Mouse (Mus musculus): ENCODE data around the gene Mrps27. TPM values are rescaled to one million over a fixed set of nuclear protein-coding genes. Genes with fewer than 3 reads are reported as not detected.

Gene Mrps27
- total and polyA plus RNA-seq, 3 experiments, result 32.6 to 64.8 (median 46.8) TPM

- TF ChIP-seq RCOR1 (conservative IDR thresholded peaks at IDR 0.05; ENCODE audit: low read depth, low read length) (no peak), E2F4 (IDR thresholded peaks at IDR 0.05; ENCODE audit: insufficient replicate concordance, low read depth, low read length) (no peak), TCF12 (IDR thresholded peaks at IDR 0.05; ENCODE audit: low read depth, low read length) (no peak), TBP (conservative IDR thresholded peaks at IDR 0.05; ENCODE audit: low read depth, low read length) (no peak), GABPA (IDR thresholded peaks at IDR 0.05; ENCODE audit: insufficient replicate concordance, low read depth, low read length) (no peak), ZMIZ1 (IDR thresholded peaks at IDR 0.05; ENCODE audit: low read depth, low read length) (no peak), MAX (IDR thresholded peaks at IDR 0.05; ENCODE audit: low read length) (no peak), SIN3A (IDR thresholded peaks at IDR 0.05; ENCODE audit: low read length) (no peak), MAZ (IDR thresholded peaks at IDR 0.05; ENCODE audit: low read depth, low read length) (no peak), CTCF (conservative IDR thresholded peaks at IDR 0.05 in 1 of 2, IDR thresholded peaks at IDR 0.05 in 1 of 2; ENCODE audit: low read depth in 2 of 2, low read length in 2 of 2) (no peak), MAFK (IDR thresholded peaks at IDR 0.05; ENCODE audit: insufficient replicate concordance, low read length) (no peak), JUN (IDR thresholded peaks at IDR 0.05; ENCODE audit: insufficient read depth, low read depth, low read length) (no peak), POLR2AphosphoS2 (IDR thresholded peaks at IDR 0.05; ENCODE audit: low read depth, low read length) (no peak), MYC (IDR thresholded peaks at IDR 0.05; ENCODE audit: low read depth, low read length) (no peak), BHLHE40 (IDR thresholded peaks at IDR 0.05; ENCODE audit: low read depth, low read length) (no peak), NRF1 (IDR thresholded peaks at IDR 0.05; ENCODE audit: low read depth, low read length) (no peak), ZKSCAN1 (IDR thresholded peaks at IDR 0.05; ENCODE audit: borderline replicate concordance, low read depth, low read length) (no peak), USF2 (conservative IDR thresholded peaks at IDR 0.05; ENCODE audit: low read depth, low read length) (no peak), UBTF (IDR thresholded peaks at IDR 0.05; ENCODE audit: low read depth, low read length) (no peak), PAX5 (IDR thresholded peaks at IDR 0.05; ENCODE audit: low read length) (no peak)
- no peak for DNase-seq (ENCODE audit: extremely low read depth)
- Histone ChIP-seq H3K27me3 (replicated peaks) (no peaks in the 10 kb centered on the region), H3K9ac (ENCODE audit: insufficient read depth, low read depth) (no peak overlapping the region), H3K9me3 (replicated peaks; ENCODE audit: low read length) (no peaks in the 10 kb centered on the region), H3K79me2 (replicated peaks; ENCODE audit: control insufficient read depth, extremely low read depth, insufficient read depth, poor library complexity, severe bottlenecking) (no peaks in the 10 kb centered on the region), H3K27ac (ENCODE audit: insufficient read depth, low read depth) (no peak overlapping the region), H3K36me3 (replicated peaks in 1 of 2; ENCODE audit: control insufficient read depth in 1 of 2, insufficient read depth in 1 of 2, low read length in 1 of 2) (peaks cover 76 to 95% of the 10 kb centered on the region in 2 experiments), H3K4me2 (ENCODE audit: insufficient read depth, low read depth, poor library complexity, severe bottlenecking) (no peak overlapping the region), H3K4me1 (ENCODE audit: control insufficient read depth in 1 of 2, insufficient read depth in 2 of 2) (peaks cover 0 to 7% of the 10 kb centered on the region in 2 experiments; a peak in 1 of 4 replicates), H3K4me3 (replicated peaks in 1 of 3; ENCODE audit: low read depth in 2 of 3, low read length in 2 of 3, poor library complexity in 1 of 3) (no peak overlapping the region)
- dilution Hi-C loops (cut with MboI; ENCODE audit: extremely low pct_ligation_motif_present, extremely low pct_unique_long_range_greater_than_20kb, low sequenced_read_pairs) (no loop called here), in situ Hi-C loops (cut with MboI; ENCODE audit: low pct_ligation_motif_present, low pct_unique_long_range_greater_than_20kb, low sequenced_read_pairs) (no loop called here)
These were observed 66.3 kb downstream of the Mrps27 start for GRCm38 (mm10) chr13:99410611-99411515.
